Mouse (Mus musculus): ENCODE measurements around the gene Bcl7a. TPM values are rescaled to one million over a fixed set of nuclear protein-coding genes. Genes with fewer than 3 reads are reported as not detected.

Gene Bcl7a
- polyA plus RNA-seq, 1 experiment from 2014 or later: 7.7 TPM

GRCm38 (mm10) chr5:123313851-123314380, 29.7 kb upstream of the Bcl7a start:
- Histone ChIP-seq H3K9me3 (ENCODE audit: low read length) (no peaks in the 10 kb centered on the region), H3K9ac (replicated peaks; ENCODE audit: low read depth) (no peak overlapping the region), H3K36me3 (ENCODE audit: insufficient read depth, low read length) (no peaks in the 10 kb centered on the region), H3K4me1 (ENCODE audit: insufficient read depth, low read depth, low read length) (no peaks in the 10 kb centered on the region), H3K4me3 (ENCODE audit: low read depth, low read length) (no peak overlapping the region), H3K27ac (ENCODE audit: low read length) (no peak overlapping the region), H3K27me3 (replicated peaks; ENCODE audit: insufficient read depth, low read length) (no peaks in the 10 kb centered on the region), H3K4me2 (replicated peaks; ENCODE audit: low read depth, low read length) (no peak overlapping the region)
- WGBS: 37% methylated on average over 11 of the region's 11 CpGs
- TF ChIP-seq CTCF (IDR thresholded peaks at IDR 0.05) (no peak), EP300 (IDR thresholded peaks at IDR 0.05) (no peak)
- ATAC-seq (peak; percentile 44; the same call in 1 of the 2 replicates), DNase-seq (ENCODE audit: low spot score) (no peak)

DNA sequence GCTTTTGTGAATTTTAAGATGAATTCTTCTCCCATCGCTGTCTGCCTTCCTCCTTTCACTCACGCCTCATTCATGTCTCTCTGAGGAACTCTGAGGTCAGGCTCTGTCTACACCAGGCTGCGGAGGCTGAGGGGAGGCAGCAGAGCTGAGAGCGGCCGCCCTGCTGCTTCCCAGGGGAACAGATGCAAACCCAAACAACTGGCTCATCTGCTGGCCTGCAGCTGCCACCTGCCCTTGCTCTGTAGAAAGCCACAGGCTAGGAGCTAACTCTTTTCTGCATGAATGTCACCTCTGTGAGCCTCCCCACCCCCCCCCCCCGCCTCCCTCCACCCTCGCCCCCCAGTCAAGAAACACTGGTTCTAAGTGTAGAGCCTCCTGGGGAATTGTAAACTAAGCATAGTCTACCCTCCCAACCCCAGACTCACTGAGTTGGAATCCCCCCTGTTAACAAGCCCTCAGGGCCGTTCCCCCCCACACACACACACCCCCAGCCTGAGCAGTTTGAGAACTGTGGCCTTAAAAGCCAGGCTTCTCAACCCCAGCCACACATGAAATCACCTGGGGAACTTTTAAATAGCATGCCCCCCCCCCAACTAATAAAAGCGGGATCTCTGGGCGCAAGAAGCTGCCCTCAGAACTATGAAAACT, 28.3 kb upstream of the Bcl7a start:
- H3K4me3 ChIP-seq (ENCODE audit: low read depth, low read length): no peak overlapping the region
- H3K9ac ChIP-seq (replicated peaks; ENCODE audit: low read depth): no peak overlapping the region
- 41% methylated on average over 8 of the region's 10 CpGs for WGBS
- no peak overlapping the region for H3K27ac ChIP-seq (ENCODE audit: low read length)
- DNase-seq (ENCODE audit: low spot score): peak; percentile 50
- H3K9me3 ChIP-seq (ENCODE audit: low read length): no peaks in the 10 kb centered on the region
- H3K4me2 ChIP-seq (replicated peaks; ENCODE audit: low read depth, low read length): no peak overlapping the region
- no peaks in the 10 kb centered on the region for H3K4me1 ChIP-seq (ENCODE audit: insufficient read depth, low read depth, low read length)
- no peaks in the 10 kb centered on the region for H3K27me3 ChIP-seq (replicated peaks; ENCODE audit: insufficient read depth, low read length)
- H3K36me3 ChIP-seq (ENCODE audit: insufficient read depth, low read length): no peaks in the 10 kb centered on the region
- ATAC-seq: peak; percentile 25; the same call in 1 of the 2 replicates
- TF ChIP-seq EP300 (IDR thresholded peaks at IDR 0.05) (no peak), CTCF (IDR thresholded peaks at IDR 0.05) (no peak)

- WGBS: 7% methylated on average over 6 of the region's 6 CpGs
- peak overlapping the region; percentile 42 for H3K4me3 ChIP-seq (ENCODE audit: low read depth, low read length)
- H3K4me1 ChIP-seq (ENCODE audit: insufficient read depth, low read depth, low read length): no peaks in the 10 kb centered on the region
- peak overlapping the region; percentile 59; the same call in 1 of the 2 replicates for H3K27ac ChIP-seq (ENCODE audit: low read length)
- H3K4me2 ChIP-seq (replicated peaks; ENCODE audit: low read depth, low read length): peak overlapping the region; percentile 59
- no peaks in the 10 kb centered on the region for H3K27me3 ChIP-seq (replicated peaks; ENCODE audit: insufficient read depth, low read length)
- peak overlapping the region; percentile 32; the same call in 1 of the 2 replicates for H3K9ac ChIP-seq (replicated peaks; ENCODE audit: low read depth)
- H3K9me3 ChIP-seq (ENCODE audit: low read length): no peaks in the 10 kb centered on the region
- DNase-seq (ENCODE audit: low spot score) (peak; percentile 76), ATAC-seq (peak; percentile 40)
- H3K36me3 ChIP-seq (ENCODE audit: insufficient read depth, low read length): no peaks in the 10 kb centered on the region
- TF ChIP-seq EP300 (IDR thresholded peaks at IDR 0.05) (no peak), CTCF (IDR thresholded peaks at IDR 0.05) (no peak)
Measured at GRCm38 (mm10) chr5:123317992-123318391, 25.6 kb upstream of the Bcl7a start.

- Histone ChIP-seq H3K4me1 (ENCODE audit: insufficient read depth, low read depth, low read length) (no peaks in the 10 kb centered on the region), H3K36me3 (ENCODE audit: insufficient read depth, low read length) (no peaks in the 10 kb centered on the region), H3K9me3 (ENCODE audit: low read length) (no peaks in the 10 kb centered on the region), H3K4me3 (ENCODE audit: low read depth, low read length) (no peak overlapping the region), H3K27me3 (replicated peaks; ENCODE audit: insufficient read depth, low read length) (no peaks in the 10 kb centered on the region), H3K27ac (ENCODE audit: low read length) (no peak overlapping the region), H3K9ac (replicated peaks; ENCODE audit: low read depth) (no peak overlapping the region), H3K4me2 (replicated peaks; ENCODE audit: low read depth, low read length) (no peak overlapping the region)
- no peak for TF ChIP-seq EP300 (IDR thresholded peaks at IDR 0.05)
- TF ChIP-seq CTCF (IDR thresholded peaks at IDR 0.05): peak; percentile 29; the same call in 1 of the 2 replicates
- no peak for ATAC-seq
- no peak for DNase-seq (ENCODE audit: low spot score)
- 95% methylated on average over 3 of the region's 3 CpGs for WGBS
Measured at GRCm38 (mm10) chr5:123320136-123320535, 23.5 kb upstream of the Bcl7a start.

DNA sequence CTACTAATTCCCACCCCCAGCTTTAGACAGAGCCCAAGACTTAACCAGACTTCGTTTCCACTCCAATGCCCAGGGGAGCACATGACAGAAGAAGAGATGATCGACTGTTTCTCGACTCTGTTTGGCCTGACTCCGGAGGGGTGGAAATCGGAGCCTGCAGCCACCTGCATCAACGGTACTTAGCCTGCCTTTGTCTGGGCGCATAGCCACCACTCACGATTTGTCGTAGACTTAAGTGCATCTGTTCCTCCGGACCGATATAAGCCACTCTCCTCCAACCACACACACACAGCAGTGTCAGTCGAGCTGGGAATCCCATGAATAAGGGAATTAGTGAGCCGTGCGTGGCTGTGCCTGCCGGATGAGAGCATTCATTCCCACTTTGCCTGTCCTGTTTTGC, 19.4 kb upstream of the Bcl7a start:
- WGBS: 42% methylated on average over 15 of the region's 15 CpGs
- TF ChIP-seq EP300 (IDR thresholded peaks at IDR 0.05): no peak
- no peak for TF ChIP-seq CTCF (IDR thresholded peaks at IDR 0.05)
- H3K9me3 ChIP-seq (ENCODE audit: low read length): no peaks in the 10 kb centered on the region
- no peak for DNase-seq (ENCODE audit: low spot score)
- no peaks in the 10 kb centered on the region for H3K27me3 ChIP-seq (replicated peaks; ENCODE audit: insufficient read depth, low read length)
- H3K4me2 ChIP-seq (replicated peaks; ENCODE audit: low read depth, low read length): no peak overlapping the region
- H3K27ac ChIP-seq (ENCODE audit: low read length): no peak overlapping the region
- peaks cover 4% of the 10 kb centered on the region; the same call in 1 of the 2 replicates for H3K4me1 ChIP-seq (ENCODE audit: insufficient read depth, low read depth, low read length)
- no peaks in the 10 kb centered on the region for H3K36me3 ChIP-seq (ENCODE audit: insufficient read depth, low read length)
- ATAC-seq: no peak
- H3K4me3 ChIP-seq (ENCODE audit: low read depth, low read length): no peak overlapping the region
- H3K9ac ChIP-seq (replicated peaks; ENCODE audit: low read depth): no peak overlapping the region

DNA sequence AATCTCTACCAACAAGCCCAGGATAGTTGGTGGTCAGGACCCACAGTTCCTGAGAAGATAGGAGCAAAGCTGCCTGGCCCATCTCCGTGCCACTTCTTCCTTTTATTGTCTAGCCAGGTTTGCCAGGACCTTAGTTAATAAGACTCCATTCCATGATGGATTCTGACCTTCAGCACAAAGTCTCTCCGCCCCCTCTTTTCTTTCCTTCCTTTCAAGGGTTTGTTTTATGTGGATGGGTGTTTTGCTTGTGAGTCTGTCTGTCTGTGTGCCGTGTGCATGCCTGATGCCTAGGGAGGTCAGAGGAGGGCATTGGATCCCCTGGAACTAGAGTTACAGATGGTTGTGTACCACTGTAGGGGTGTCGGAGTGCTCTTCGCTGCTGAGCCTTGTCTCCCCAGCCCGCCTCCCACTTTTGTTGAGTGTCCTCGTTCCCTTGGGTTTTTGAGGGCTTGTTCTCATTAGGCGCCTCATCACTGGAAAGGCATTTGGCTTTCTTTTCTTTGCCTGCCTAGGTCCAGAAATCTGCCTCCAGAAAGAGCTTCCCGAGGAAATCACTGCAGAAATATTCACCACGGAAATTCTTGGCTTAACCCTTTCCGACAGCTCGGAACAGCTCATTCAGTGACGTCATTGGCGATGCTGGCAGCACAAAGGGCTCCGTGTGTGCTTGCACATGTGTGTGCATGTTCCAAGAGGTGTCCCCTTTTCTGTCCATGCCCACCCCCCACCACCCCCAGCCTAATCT, 17.5 kb upstream of the Bcl7a start:
- peak; percentile 71 for ATAC-seq
- peaks cover 4% of the 10 kb centered on the region; the same call in 1 of the 2 replicates for H3K4me1 ChIP-seq (ENCODE audit: insufficient read depth, low read depth, low read length)
- WGBS: 43% methylated on average over 15 of the region's 15 CpGs
- no peak overlapping the region for H3K4me2 ChIP-seq (replicated peaks; ENCODE audit: low read depth, low read length)
- DNase-seq (ENCODE audit: low spot score): peak; percentile 66
- H3K36me3 ChIP-seq (ENCODE audit: insufficient read depth, low read length): no peaks in the 10 kb centered on the region
- H3K9ac ChIP-seq (replicated peaks; ENCODE audit: low read depth): no peak overlapping the region
- TF ChIP-seq CTCF (IDR thresholded peaks at IDR 0.05) (no peak), EP300 (IDR thresholded peaks at IDR 0.05) (no peak)
- no peaks in the 10 kb centered on the region for H3K27me3 ChIP-seq (replicated peaks; ENCODE audit: insufficient read depth, low read length)
- H3K9me3 ChIP-seq (ENCODE audit: low read length): no peaks in the 10 kb centered on the region
- no peak overlapping the region for H3K27ac ChIP-seq (ENCODE audit: low read length)
- no peak overlapping the region for H3K4me3 ChIP-seq (ENCODE audit: low read depth, low read length)

Data from lung, postnatal 0 days (tissue).